Mouse (Mus musculus) stomach, embryonic 15.5 days (tissue): Measurements from ENCODE around the gene Sec1. TPM values are rescaled to one million over a fixed set of nuclear protein-coding genes. Genes with fewer than 3 reads are reported as not detected.

Experiments used
- ATAC-seq: fragments of 200-750 bp; cut with Nextera tagmentation; 2 replicates; pipeline ENCODE4 v1.8.0; 2017; ENCODE audit warnings: low read depth, moderate number of reproducible peaks, moderate TSS enrichment; ENCODE audit not compliant: insufficient read depth, low FRiP score
- H3K27ac ChIP-seq: fragments of 300-500 bp; sonication (generic); 2 replicates; pipeline ENCODE4 v1.5.1; 2015; ENCODE audit warnings: mild to moderate bottlenecking, inconsistent platforms
- H3K27me3 ChIP-seq: fragments of 300-500 bp; sonication (generic); replicated peaks from 2 replicates; pipeline ENCODE4 v1.6.1; 2015; ENCODE audit warnings: inconsistent platforms
- H3K36me3 ChIP-seq: fragments of 300-500 bp; sonication (generic); 2 replicates; pipeline ENCODE4 v1.6.1; 2015; ENCODE audit warnings: inconsistent platforms
- H3K4me1 ChIP-seq: fragments of 300-500 bp; sonication (generic); 2 replicates; pipeline ENCODE4 v1.6.1; 2015; ENCODE audit warnings: inconsistent platforms
- H3K4me2 ChIP-seq: fragments of 300-500 bp; sonication (generic); 2 replicates; pipeline ENCODE4 v1.6.1; 2015; ENCODE audit warnings: mild to moderate bottlenecking, inconsistent platforms
- H3K4me3 ChIP-seq: fragments of 300-500 bp; sonication (generic); replicated peaks from 2 replicates; pipeline ENCODE4 v1.5.1; 2015; ENCODE audit warnings: inconsistent platforms
- H3K9ac ChIP-seq: fragments of 300-500 bp; sonication (generic); 2 replicates; pipeline ENCODE4 v1.6.1; 2015; ENCODE audit warnings: inconsistent platforms
- H3K9me3 ChIP-seq: fragments of 300-500 bp; sonication (generic); 2 replicates; pipeline ENCODE4 v1.6.1; 2016; ENCODE audit warnings: inconsistent platforms
- WGBS: fragments of 180-500 bp; shearing (Covaris S2); methylation state at CpG from one replicate; pipeline ENCODE4 v1.1.7; 2015; 5-methylcytosine and 5-hydroxymethylcytosine counted together
- polyA plus RNA-seq: library from polyadenylated mRNA; unstranded; fragments of >200 nt; fragmentation: Nextera tagmentation; extraction: Ambion mirVana; gene quantifications from 2 replicates; pipeline ENCODE4 v1.2.1, GENCODE M21; 2015

Gene Sec1
- polyA plus RNA-seq, result 3.6 and 4.5 TPM in 2 replicates

GRCm38 (mm10) chr7:45693921-45694591 is at the start of gene Sec1:
Gene Sec1 (minus strand): TSS chr7:45694402.
- no peaks in the 10 kb centered on the region for H3K4me1 ChIP-seq
- H3K27me3 ChIP-seq, result peaks cover 8% of the 10 kb centered on the region; the same call in 1 of the 2 replicates
- WGBS, result 90% methylated on average over 50 of the region's 50 CpGs
- H3K36me3 ChIP-seq, result no peaks in the 10 kb centered on the region
- H3K4me2 ChIP-seq, result no peak within 1 kb of the TSS
- no peak within 1 kb of the TSS for H3K27ac ChIP-seq
- no peaks in the 10 kb centered on the region for H3K9me3 ChIP-seq
- no peak for ATAC-seq
- no peak within 1 kb of the TSS for H3K4me3 ChIP-seq
- H3K9ac ChIP-seq, result no peak within 1 kb of the TSS

DNA sequence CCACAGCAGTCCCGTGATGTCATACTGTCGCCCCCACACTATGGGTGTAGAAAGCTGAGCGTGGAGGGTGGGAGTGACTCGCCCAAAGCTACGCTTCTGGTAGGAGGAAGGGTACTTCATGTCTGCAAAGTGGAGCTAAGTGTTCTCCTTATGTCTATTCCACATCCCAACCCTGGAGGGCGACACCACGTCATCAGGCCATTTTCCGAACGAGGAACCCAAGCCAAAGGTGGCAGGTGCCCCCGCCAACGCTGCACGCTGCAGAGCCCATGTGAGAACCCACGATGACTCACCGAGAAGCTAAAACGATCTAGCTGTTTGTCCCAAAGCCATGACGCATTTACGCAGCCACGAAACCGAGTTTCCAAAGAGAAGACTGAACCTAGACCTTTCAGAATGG is 48.1 kb upstream of the Sec1 start:
- Histone ChIP-seq H3K4me2 (peak overlapping the region; percentile 47), H3K9ac (no peak overlapping the region), H3K4me1 (peaks cover 6% of the 10 kb centered on the region; the same call in 1 of the 2 replicates), H3K9me3 (no peaks in the 10 kb centered on the region), H3K27ac (no peak overlapping the region), H3K4me3 (peak overlapping the region; percentile 25), H3K27me3 (no peaks in the 10 kb centered on the region), H3K36me3 (no peaks in the 10 kb centered on the region)
- ATAC-seq, result no peak
- 34% methylated on average over 19 of the region's 19 CpGs for whole genome bisulfite sequencing

DNA sequence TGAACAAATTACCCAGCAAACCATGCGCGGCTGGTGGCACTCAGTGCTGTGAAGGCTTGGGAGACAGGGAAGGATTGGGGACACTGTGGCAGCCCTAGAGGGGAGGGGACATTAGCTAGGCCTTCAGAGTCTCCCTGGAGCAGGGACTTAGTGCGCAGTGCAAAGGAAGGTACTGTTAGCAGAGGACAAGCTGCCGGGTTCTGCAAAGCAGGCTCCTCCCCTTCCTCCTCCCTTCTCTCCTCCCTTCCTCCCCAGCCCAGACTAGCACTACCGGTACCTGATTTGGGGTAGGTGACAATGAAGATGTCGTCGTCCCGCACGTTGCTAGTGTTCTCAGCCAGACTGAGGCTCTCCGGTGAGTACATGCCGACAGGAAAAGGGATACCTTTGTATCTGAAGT is 47.6 kb upstream of the Sec1 start:
- H3K4me2 ChIP-seq, result peak overlapping the region; percentile 47
- H3K27me3 ChIP-seq, result no peaks in the 10 kb centered on the region
- WGBS, result 28% methylated on average over 11 of the region's 11 CpGs
- no peak overlapping the region for H3K9ac ChIP-seq
- H3K9me3 ChIP-seq, result no peaks in the 10 kb centered on the region
- H3K4me3 ChIP-seq, result peak overlapping the region; percentile 25
- no peaks in the 10 kb centered on the region for H3K36me3 ChIP-seq
- no peak overlapping the region for H3K27ac ChIP-seq
- H3K4me1 ChIP-seq, result peaks cover 6% of the 10 kb centered on the region; the same call in 1 of the 2 replicates
- ATAC-seq, result 0 out of 2 replicates have a peak, but pooled peaks have one; percentile 58

- no peaks in the 10 kb centered on the region for H3K9me3 ChIP-seq
- no peak overlapping the region for H3K4me3 ChIP-seq
- no peak overlapping the region for H3K9ac ChIP-seq
- no peaks in the 10 kb centered on the region for H3K27me3 ChIP-seq
- H3K36me3 ChIP-seq, result no peaks in the 10 kb centered on the region
- no peak for ATAC-seq
- peak overlapping the region; percentile 47; the same call in 1 of the 2 replicates for H3K4me2 ChIP-seq
- WGBS, result 79% methylated on average over 12 of the region's 12 CpGs
- H3K4me1 ChIP-seq, result peaks cover 6% of the 10 kb centered on the region; the same call in 1 of the 2 replicates
- H3K27ac ChIP-seq, result no peak overlapping the region
Observed at GRCm38 (mm10) chr7:45741308-45741707, 47.1 kb upstream of the Sec1 start.

DNA sequence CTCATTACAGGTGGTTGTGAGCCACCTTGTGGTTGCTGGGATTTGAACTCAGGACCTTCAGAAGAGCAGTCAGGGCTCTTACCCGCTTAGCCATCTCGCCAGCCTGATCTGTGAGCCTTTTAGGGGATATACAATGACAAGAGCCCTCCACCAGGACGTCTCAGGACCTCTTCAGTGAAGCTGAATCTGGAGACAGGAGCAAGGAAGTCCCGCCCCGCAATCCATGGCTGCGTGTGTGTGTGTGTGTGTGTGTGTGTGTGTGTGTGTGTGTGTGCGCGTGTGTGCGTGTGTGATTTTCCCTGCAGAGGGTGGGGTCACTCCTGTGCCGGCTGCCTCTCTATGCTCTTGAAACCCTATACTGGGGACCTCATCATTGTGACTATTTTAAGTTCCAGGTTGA is 45.6 kb upstream of the Sec1 start:
- no peak overlapping the region for H3K27ac ChIP-seq
- no peak overlapping the region for H3K4me3 ChIP-seq
- no peak for ATAC-seq
- H3K27me3 ChIP-seq, result no peaks in the 10 kb centered on the region
- WGBS, result 62% methylated on average over 10 of the region's 10 CpGs
- no peaks in the 10 kb centered on the region for H3K9me3 ChIP-seq
- no peak overlapping the region for H3K9ac ChIP-seq
- H3K4me2 ChIP-seq, result no peak overlapping the region
- peaks cover 6% of the 10 kb centered on the region; the same call in 1 of the 2 replicates for H3K4me1 ChIP-seq
- no peaks in the 10 kb centered on the region for H3K36me3 ChIP-seq

DNA sequence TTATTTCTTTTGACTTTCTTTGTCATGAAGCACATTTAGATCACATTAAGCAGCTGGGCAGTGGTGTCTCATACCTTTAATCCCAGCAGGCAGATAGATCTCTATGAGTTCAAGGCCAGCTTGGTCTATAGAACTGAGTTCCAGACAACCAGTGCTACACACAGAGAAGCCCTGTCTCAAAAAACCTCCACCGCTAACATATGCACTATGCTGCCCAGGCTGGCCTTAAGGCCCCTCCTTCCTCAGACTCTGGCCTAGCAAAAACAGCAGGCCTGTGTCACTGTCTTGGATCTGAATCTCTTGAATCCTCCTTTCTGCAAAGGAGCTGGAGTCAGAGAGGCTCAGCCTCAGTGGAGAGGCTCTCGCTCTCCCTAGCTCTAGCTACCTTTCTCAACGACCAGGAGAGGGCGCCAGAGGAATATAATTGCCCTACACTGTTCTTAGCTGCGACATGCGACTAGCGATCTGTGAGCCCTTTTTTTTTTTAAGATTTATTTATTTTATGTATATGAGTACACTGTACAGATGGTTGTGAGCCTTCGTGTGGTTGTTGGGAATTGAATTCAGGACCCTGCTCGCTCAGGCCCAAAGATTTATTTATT is 45.1 kb upstream of the Sec1 start:
- no peak overlapping the region for H3K4me3 ChIP-seq
- no peaks in the 10 kb centered on the region for H3K36me3 ChIP-seq
- H3K4me2 ChIP-seq, result no peak overlapping the region
- no peak overlapping the region for H3K27ac ChIP-seq
- H3K27me3 ChIP-seq, result no peaks in the 10 kb centered on the region
- peaks cover 6% of the 10 kb centered on the region; the same call in 1 of the 2 replicates for H3K4me1 ChIP-seq
- WGBS, result 7% methylated on average over 9 of the region's 9 CpGs
- H3K9ac ChIP-seq, result no peak overlapping the region
- ATAC-seq, result peak; percentile 86
- no peaks in the 10 kb centered on the region for H3K9me3 ChIP-seq

DNA sequence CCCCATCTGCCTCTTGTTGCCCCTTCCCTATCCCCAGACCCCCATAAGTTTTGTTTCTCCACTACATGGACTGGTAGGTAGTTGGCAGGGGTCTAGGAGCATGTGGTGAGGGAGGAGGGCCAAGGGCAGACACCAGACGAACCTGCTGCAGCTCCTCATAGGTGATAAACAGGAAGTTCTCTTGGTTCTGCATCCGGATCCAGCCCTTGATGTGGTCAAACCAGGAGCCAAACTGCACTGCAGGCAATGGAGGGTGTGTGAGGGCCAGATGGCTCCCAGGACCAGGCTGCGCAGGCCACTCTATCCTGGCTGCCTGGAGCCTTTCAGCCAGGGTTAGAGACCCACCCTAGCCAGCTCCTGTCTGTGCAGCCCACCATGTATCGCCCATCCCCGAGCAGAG is 39.3 kb upstream of the Sec1 start:
- H3K27me3 ChIP-seq, result no peaks in the 10 kb centered on the region
- ATAC-seq, result no peak
- no peak overlapping the region for H3K9ac ChIP-seq
- H3K36me3 ChIP-seq, result no peaks in the 10 kb centered on the region
- no peak overlapping the region for H3K27ac ChIP-seq
- no peaks in the 10 kb centered on the region for H3K9me3 ChIP-seq
- H3K4me1 ChIP-seq, result peaks cover 19% of the 10 kb centered on the region
- 81% methylated on average over 5 of the region's 5 CpGs for WGBS
- no peak overlapping the region for H3K4me3 ChIP-seq
- H3K4me2 ChIP-seq, result no peak overlapping the region

DNA sequence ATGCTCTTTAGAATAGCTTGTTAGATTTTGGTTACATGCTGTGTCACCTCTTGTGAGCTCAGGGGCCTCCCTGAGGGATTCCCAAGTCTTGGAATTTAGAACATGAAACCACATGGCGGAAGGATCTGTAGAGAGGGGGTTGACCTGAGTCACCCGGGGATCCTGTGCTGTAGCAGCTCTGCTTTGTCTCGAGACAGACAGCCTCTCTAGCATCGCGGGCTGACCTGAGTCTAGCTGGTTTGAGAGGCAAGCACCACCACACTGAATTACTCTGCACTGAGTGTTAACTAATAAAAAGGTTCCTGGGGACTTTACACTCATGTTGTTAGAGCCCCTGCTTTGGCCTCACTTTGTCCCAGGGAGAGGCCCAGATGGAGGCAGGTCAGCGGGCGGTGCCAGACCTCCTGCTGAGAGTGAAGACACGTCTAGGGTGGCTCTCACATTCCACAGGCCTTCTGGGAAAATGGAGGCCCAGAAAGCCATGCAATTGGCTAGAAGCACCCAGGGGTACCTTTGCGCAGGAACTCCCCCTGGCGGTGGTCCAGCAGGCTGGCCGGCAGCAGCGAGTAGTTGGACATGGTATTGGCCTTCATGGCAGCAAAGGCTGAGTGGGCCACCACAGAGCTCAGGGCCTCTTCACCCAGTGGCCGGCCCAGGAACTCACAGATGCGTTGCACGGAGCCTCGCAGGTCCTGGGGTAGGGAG is 36.7 kb upstream of the Sec1 start:
- Histone ChIP-seq H3K4me1 (peaks cover 24% of the 10 kb centered on the region), H3K27me3 (no peaks in the 10 kb centered on the region), H3K9me3 (no peaks in the 10 kb centered on the region), H3K4me2 (no peak overlapping the region), H3K36me3 (no peaks in the 10 kb centered on the region; the same call in 1 of the 2 replicates), H3K4me3 (no peak overlapping the region), H3K27ac (peak overlapping the region; percentile 54; the same call in 1 of the 2 replicates), H3K9ac (no peak overlapping the region)
- no peak for ATAC-seq
- 17% methylated on average over 16 of the region's 16 CpGs for WGBS

DNA sequence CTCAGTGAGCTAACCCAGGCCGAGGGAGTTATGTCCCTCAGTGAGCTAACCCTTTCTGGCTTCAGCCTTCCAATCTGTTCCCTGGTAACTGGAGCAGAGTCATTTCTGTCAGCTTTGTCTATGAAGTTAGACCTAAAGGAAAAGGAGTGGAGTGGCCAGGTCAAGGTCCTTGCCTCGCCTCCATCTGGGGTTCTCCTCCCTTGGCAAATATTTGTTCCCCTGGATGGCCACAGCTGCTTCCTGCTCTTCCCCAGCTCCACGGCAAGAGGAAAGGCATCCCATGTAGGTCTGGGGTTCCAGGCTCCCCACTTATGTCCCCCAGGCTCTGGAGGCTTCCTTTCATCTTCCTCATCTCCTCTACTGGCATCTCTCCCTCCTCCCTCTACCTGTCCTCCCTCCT is 33.4 kb upstream of the Sec1 start:
- 67% methylated on average over 3 of the region's 3 CpGs for WGBS
- Histone ChIP-seq H3K4me3 (no peak overlapping the region), H3K9ac (no peak overlapping the region), H3K27me3 (no peaks in the 10 kb centered on the region), H3K27ac (peak overlapping the region; percentile 65; the same call in 1 of the 2 replicates), H3K4me1 (peaks cover 24% of the 10 kb centered on the region), H3K36me3 (peaks cover 30% of the 10 kb centered on the region), H3K4me2 (peak overlapping the region; percentile 30; the same call in 1 of the 2 replicates), H3K9me3 (no peaks in the 10 kb centered on the region)
- peak; percentile 33 for ATAC-seq

GRCm38 (mm10) chr7:45726419-45726818 is 32.2 kb upstream of the Sec1 start:
- no peaks in the 10 kb centered on the region for H3K27me3 ChIP-seq
- no peak overlapping the region for H3K4me2 ChIP-seq
- 89% methylated on average over 10 of the region's 10 CpGs for WGBS
- no peaks in the 10 kb centered on the region for H3K9me3 ChIP-seq
- H3K4me3 ChIP-seq, result no peak overlapping the region
- 0 out of 2 replicates have a peak overlapping the region, but pooled peaks have one; percentile 65 for H3K27ac ChIP-seq
- no peak for ATAC-seq
- peaks cover 25% of the 10 kb centered on the region for H3K4me1 ChIP-seq
- peaks cover 37% of the 10 kb centered on the region for H3K36me3 ChIP-seq
- H3K9ac ChIP-seq, result no peak overlapping the region

DNA sequence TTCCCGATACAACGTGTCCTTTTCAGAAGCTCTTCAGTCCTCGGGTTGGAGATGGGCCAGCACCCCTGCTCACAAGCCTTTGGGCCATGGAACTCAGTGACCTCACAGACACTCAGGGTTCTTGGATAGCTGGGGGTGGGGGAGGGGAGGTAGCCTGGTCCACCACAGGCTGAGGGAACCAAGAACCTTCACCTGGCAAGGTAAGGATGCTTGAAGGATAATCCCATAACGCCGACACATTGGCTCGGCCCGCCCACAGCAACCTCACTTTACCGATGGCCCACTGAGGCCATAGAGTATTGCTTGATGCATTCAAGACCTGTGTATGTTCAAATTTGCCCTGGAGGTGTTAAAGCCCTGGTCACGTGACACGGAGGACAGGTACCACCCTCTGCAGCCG is 31.5 kb upstream of the Sec1 start, which contains the start of gene Spaca4:
TSS of gene Spaca4 (minus strand) at position 101 of the 400 bp plus-strand sequence.
- 0 out of 2 replicates have a peak within 1 kb of the TSS, but pooled peaks have one; percentile 65 for H3K27ac ChIP-seq
- H3K9ac ChIP-seq, result no peak within 1 kb of the TSS
- WGBS, result 88% methylated on average over 11 of the region's 11 CpGs
- peaks cover 25% of the 10 kb centered on the region; the same call in 1 of the 2 replicates for H3K4me1 ChIP-seq
- H3K27me3 ChIP-seq, result no peaks in the 10 kb centered on the region
- no peak for ATAC-seq
- H3K36me3 ChIP-seq, result peaks cover 44% of the 10 kb centered on the region
- H3K9me3 ChIP-seq, result no peaks in the 10 kb centered on the region
- H3K4me2 ChIP-seq, result no peak within 1 kb of the TSS
- no peak within 1 kb of the TSS for H3K4me3 ChIP-seq
